Mouse (Mus musculus) heart, adult 2 months (tissue): ENCODE data around the gene Itgad. TPM values are rescaled to one million over a fixed set of nuclear protein-coding genes. Genes with fewer than 3 reads are reported as not detected.

Source experiments
- DNase-seq, 2 experiments: peaks; one replicate each; pipeline ENCODE4 v3.0.0; 2021
- H3K27ac ChIP-seq: fragments of 200-600 bp; 2 replicates; pipeline ENCODE4 v1.8.1; 2022
- H3K27me3 ChIP-seq: fragments of 200-500 bp; 2 replicates; pipeline ENCODE4 v1.6.1; 2012; ENCODE audit warnings: mild to moderate bottlenecking, low read length, inconsistent platforms, mixed read lengths; ENCODE audit not compliant: control insufficient read depth, insufficient read depth
- H3K36me3 ChIP-seq: fragments of 200-500 bp; 2 replicates; pipeline ENCODE4 v1.6.1; 2012; ENCODE audit warnings: low read length, inconsistent platforms; ENCODE audit not compliant: control insufficient read depth, insufficient read depth
- H3K4me1 ChIP-seq: fragments of 200-500 bp; 2 replicates; pipeline ENCODE4 v1.6.1; 2011; ENCODE audit warnings: low read length; ENCODE audit not compliant: control insufficient read depth, insufficient read depth
- H3K4me3 ChIP-seq: fragments of 200-600 bp; 2 replicates; pipeline ENCODE4 v1.8.1; 2022
- H3K79me2 ChIP-seq: fragments of 200-500 bp; replicated peaks from 2 replicates; pipeline ENCODE4 v1.6.1; 2012; ENCODE audit warnings: mild to moderate bottlenecking, inconsistent platforms, low read length, moderate library complexity, mixed read lengths; ENCODE audit not compliant: control insufficient read depth, insufficient read depth
- H3K9ac ChIP-seq: fragments of 200-500 bp; 2 replicates; pipeline ENCODE4 v1.6.1; 2012; ENCODE audit warnings: low read depth, mild to moderate bottlenecking, control low read depth, inconsistent platforms, low read length, mixed read lengths
- CTCF ChIP-seq: fragments of 200-600 bp; IDR thresholded peaks from 2 replicates; pipeline ENCODE4 v1.8.1; 2022; ENCODE audit warnings: antibody characterized with exemption, mild to moderate bottlenecking, moderate library complexity
- EP300 ChIP-seq: fragments of 200-500 bp; IDR thresholded peaks from 2 replicates; pipeline ENCODE4 v1.6.1; 2011; ENCODE audit warnings: low read depth, low read length, control low read depth; ENCODE audit not compliant: insufficient read depth
- POLR2A ChIP-seq: fragments of 200-500 bp; IDR thresholded peaks from 2 replicates; pipeline ENCODE4 v1.6.1; 2011; ENCODE audit warnings: mild to moderate bottlenecking, low read depth, low read length, control low read depth; ENCODE audit not compliant: insufficient read depth
- WGBS: fragments of 180-500 bp; shearing (Covaris S2); methylation state at CpG from one replicate; pipeline ENCODE4 v1.1.7; 2018; 5-methylcytosine and 5-hydroxymethylcytosine counted together
- intact Hi-C: fragments of 180-260 bp; cut with DNase I; formaldehyde crosslinking; loops from one replicate; pipeline ENCODE4 v1.15.1; 2025
- polyA plus RNA-seq: library from polyadenylated mRNA; depleted of rRNA; stranded (reverse); fragments of >200 nt; gene quantifications from 2 replicates; pipeline ENCODE4 v1.2.3, GENCODE M21; 2012
- total RNA-seq, 2 experiments: library from RNA; stranded (reverse); gene quantifications; 2 replicates each; pipeline ENCODE4 v1.2.3; 2021

The Itgad gene
- total and polyA plus RNA-seq, 3 experiments = 0.21 to 0.39 TPM; not detected in 1

GRCm38 (mm10) chr7:128252609-128253008, 98.4 kb downstream of the Itgad start:
- DNase-seq = no peak
- Histone ChIP-seq H3K9ac (no peak overlapping the region), H3K79me2 (no peaks in the 10 kb centered on the region), H3K36me3 (no peaks in the 10 kb centered on the region; the same call in 1 of the 2 replicates), H3K27ac (no peak overlapping the region), H3K27me3 (no peaks in the 10 kb centered on the region), H3K4me3 (no peak overlapping the region), H3K4me1 (peaks cover 5% of the 10 kb centered on the region)
- 54% methylated on average over 24 of the region's 24 CpGs for WGBS
- TF ChIP-seq CTCF = no peak
- TF ChIP-seq EP300 = no peak
- intact Hi-C loops = no loop called here

GRCm38 (mm10) chr7:128254978-128255377, 100.8 kb downstream of the Itgad start:
- Histone ChIP-seq H3K4me1 (peaks cover 3% of the 10 kb centered on the region), H3K27me3 (no peaks in the 10 kb centered on the region), H3K36me3 (no peaks in the 10 kb centered on the region; the same call in 1 of the 2 replicates), H3K79me2 (no peaks in the 10 kb centered on the region), H3K4me3 (no peak overlapping the region), H3K9ac (no peak overlapping the region), H3K27ac (no peak overlapping the region)
- no peak for TF ChIP-seq CTCF
- peak; percentile 37; the same call in 1 of the 2 replicates for TF ChIP-seq POLR2A
- 56% methylated on average over 2 of the region's 2 CpGs for WGBS
- no peak for DNase-seq
- intact Hi-C loops = no loop called here

GRCm38 (mm10) chr7:128255757-128256156, 101.6 kb downstream of the Itgad start:
- Histone ChIP-seq H3K27ac (no peak overlapping the region), H3K27me3 (no peaks in the 10 kb centered on the region), H3K79me2 (no peaks in the 10 kb centered on the region), H3K4me3 (no peak overlapping the region), H3K36me3 (no peaks in the 10 kb centered on the region; the same call in 1 of the 2 replicates), H3K9ac (no peak overlapping the region), H3K4me1 (peaks cover 3% of the 10 kb centered on the region)
- DNase-seq = no peak
- TF ChIP-seq POLR2A (no peak), EP300 (no peak), CTCF (no peak)
- 83% methylated on average over 5 of the region's 5 CpGs for WGBS
- intact Hi-C loops = no loop called here

GRCm38 (mm10) chr7:128256783-128257334, 102.7 kb downstream of the Itgad start:
- intact Hi-C loops = no loop called here
- H3K27me3 ChIP-seq = no peaks in the 10 kb centered on the region
- no peaks in the 10 kb centered on the region for H3K36me3 ChIP-seq
- DNase-seq = no peak
- WGBS = 14% methylated on average over 5 of the region's 5 CpGs
- no peak overlapping the region for H3K9ac ChIP-seq
- peaks cover 3% of the 10 kb centered on the region for H3K4me1 ChIP-seq
- TF ChIP-seq POLR2A (peak; percentile 51; the same call in 1 of the 2 replicates), EP300 (no peak)
- H3K27ac ChIP-seq = no peak overlapping the region
- no peaks in the 10 kb centered on the region for H3K79me2 ChIP-seq
- no peak overlapping the region for H3K4me3 ChIP-seq

GRCm38 (mm10) chr7:128265411-128265810, 111.2 kb downstream of the Itgad start, which contains the start of gene Slc5a2:
TSS of gene Slc5a2 (plus strand) at chr7:128265657.
- H3K4me1 ChIP-seq = no peaks in the 10 kb centered on the region
- WGBS = 84% methylated on average over 6 of the region's 6 CpGs

GRCm38 (mm10) chr7:128266056-128266455, 111.9 kb downstream of the Itgad start:
- no peaks in the 10 kb centered on the region for H3K36me3 ChIP-seq
- WGBS = 68% methylated on average over 5 of the region's 5 CpGs
- no peak overlapping the region for H3K27ac ChIP-seq
- H3K4me1 ChIP-seq = no peaks in the 10 kb centered on the region
- no peaks in the 10 kb centered on the region for H3K27me3 ChIP-seq
- no peak overlapping the region for H3K4me3 ChIP-seq
- H3K9ac ChIP-seq = no peak overlapping the region
- intact Hi-C loops = no loop called here
- no peak for DNase-seq
- H3K79me2 ChIP-seq = no peaks in the 10 kb centered on the region
- no peak for TF ChIP-seq CTCF
- TF ChIP-seq POLR2A = no peak
- TF ChIP-seq EP300 = no peak

More at GRCm38 (mm10) chr7:128265411-128265810, 111.2 kb downstream of the Itgad start, which contains the start of gene Slc5a2:
- Histone ChIP-seq H3K36me3 (no peaks in the 10 kb centered on the region), H3K27me3 (no peaks in the 10 kb centered on the region), H3K27ac (no peak within 1 kb of the TSS), H3K9ac (no peak within 1 kb of the TSS), H3K4me3 (no peak within 1 kb of the TSS), H3K79me2 (no peaks in the 10 kb centered on the region)
- no peak for DNase-seq
- intact Hi-C loops = no loop called here
- TF ChIP-seq EP300 (no peak), CTCF (no peak), POLR2A (no peak)
